Mouse (Mus musculus) T-helper 2 cell (primary cell): ENCODE data around the gene Lrrc1.

ENCODE experiments used
- in situ Hi-C: fragments of 300-600 bp; cut with MboI, MseI; formaldehyde crosslinking; loops from one replicate; pipeline ENCODE4 v1.15.1; 2025; ENCODE audit warnings: high pct_unique_total_duplicates

The Lrrc1 gene

DNA sequence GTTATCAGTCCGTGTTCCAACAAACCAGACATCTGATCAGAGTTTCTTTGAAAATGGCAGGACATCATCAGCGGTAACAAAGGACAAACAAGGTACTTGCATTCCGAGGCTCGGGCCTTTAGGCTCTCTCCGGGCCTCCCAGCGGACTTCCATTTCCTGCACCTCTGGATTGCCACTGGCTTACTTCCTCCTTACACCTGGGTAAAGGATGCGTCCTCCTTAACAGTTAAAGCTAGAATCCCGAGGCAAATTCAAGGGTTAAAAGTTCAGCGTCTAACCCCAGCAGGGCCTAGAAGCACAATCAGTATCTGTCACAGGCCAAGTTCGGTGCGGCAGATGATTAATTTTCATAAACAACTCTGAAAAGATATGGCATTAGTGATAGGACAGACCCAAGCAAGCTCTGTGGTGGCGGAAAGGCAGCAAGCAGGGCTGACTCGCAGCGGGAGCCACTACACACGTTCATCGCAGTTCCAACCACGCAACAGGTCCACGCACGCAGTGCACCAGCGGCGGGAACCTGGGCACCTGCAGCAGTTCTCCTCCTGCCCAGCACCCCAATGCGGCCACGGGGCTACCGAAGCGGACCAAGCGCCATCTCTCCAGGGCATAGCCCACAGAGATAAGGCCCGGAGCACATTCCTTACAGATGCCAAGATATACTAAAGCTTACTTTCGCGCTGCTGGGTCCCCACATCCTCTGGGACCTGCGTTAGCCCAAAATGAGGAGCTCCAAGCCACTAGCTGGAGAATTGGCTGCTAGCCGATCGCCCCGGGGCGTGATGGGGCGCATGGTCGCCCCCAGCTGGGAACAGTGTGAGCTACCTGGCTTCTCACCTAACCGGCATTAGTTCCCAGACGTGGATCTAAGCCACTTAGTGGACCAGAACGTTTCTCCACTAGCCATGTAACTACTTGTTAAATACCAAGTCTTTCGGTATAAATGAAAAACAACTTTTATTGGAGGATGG is 1.0 kb downstream of the Lrrc1 start:
- in situ Hi-C loops: loop anchor here (10.0 kb wide), 1 partner anchor 211 kb away; the partner anchor contains the start of gene Gclc

DNA sequence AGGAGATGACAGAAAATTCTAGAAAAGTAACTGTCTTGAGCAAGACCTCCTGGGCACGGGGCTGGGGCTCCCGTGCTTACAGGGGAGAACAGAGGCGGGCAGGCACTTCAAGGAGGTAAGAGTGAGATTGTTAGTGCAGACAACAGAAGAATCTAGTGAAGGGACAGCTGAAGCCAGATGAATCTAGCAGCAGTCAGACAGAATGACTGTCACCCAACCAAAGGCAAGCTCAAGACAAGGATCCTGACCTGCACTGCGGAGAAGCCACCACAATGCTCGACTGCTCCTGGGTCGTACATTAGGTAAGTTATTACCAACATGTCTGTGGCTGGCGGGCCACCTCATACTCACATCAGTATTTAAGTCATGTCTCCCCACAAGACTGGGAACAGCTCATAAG is 3.1 kb downstream of the Lrrc1 start:
- in situ Hi-C loops: loop anchor here (10.0 kb wide), 1 partner anchor 213 kb away; the partner anchor contains the start of gene Gclc

DNA sequence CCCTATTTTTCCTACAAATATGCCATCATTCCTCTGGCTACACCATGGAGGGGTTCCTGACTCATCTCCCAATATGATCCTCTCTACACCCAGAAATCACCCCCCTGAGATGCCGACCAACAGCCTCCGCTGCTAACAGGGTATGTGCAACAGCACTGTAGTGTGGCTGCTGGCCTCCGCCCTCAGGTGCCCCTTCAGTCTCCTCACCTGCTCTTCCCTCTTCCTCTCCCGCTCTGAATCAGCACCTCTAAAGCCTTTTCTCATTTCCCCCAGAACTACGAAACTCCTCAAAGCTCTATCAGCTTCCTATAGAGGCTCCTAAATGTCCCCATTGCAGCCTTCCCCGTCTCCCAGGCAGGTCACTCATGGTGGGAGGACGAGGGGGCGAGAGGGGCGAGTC is 5.4 kb downstream of the Lrrc1 start:
- in situ Hi-C loops: no loop called here

DNA sequence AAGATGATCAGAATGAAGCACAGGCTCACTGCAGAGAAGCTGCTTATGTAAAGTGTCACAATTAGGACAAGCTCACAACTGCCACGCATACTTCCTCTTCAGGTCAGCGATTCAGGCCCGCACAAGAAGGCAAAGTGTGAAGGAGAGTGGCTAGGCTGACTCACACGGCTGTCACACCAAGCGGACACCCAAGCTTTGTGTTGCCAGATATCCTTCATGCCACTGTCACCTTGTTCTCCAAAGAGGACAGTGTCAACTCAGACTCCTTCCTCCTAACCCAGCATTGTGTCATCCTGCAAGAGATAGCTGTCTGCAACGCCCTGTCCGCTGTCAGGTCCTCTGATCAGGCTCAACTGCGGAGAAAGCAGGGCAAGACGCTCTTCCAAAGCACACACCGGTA is 7.3 kb downstream of the Lrrc1 start:
- in situ Hi-C loops: no loop called here

DNA sequence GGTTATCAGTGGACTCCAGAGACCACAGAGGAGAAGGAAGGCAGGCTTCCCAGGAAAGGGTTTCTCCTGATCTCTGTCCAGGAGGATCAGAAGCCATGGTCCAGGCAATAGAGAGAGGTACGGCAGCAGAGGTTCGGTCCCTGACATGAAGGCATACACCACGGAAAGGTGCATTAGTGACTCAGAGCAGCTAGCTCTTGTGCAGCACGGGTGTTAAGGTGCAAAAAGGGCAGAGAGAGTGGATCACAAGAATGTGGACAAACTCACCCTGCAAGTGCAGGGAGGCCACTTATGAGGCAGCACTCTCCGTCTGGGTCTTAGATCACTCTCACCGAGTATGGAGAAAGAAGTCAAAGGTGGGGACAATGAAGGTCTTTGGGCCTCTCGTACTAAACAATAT is 7.8 kb downstream of the Lrrc1 start:
- in situ Hi-C loops: no loop called here

DNA sequence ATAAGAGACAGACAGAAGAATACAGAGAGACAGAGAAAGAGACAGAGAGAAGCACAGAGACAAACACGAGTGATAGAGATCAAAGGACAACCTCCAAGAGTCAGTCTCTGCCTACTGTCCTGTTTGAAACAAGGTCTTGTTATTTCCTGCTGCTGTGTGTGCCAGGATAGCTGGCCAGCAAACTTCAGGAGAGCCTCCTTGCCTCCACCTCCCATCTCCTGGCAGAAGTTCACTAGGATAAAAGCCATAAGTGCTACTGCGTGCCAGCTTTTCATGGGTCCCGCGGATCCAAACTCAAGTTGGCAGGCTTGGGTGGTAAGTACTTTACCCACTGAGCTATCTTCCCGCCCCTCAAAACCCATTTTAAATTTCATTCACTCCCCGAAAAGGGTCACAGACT is 8.4 kb downstream of the Lrrc1 start:
- in situ Hi-C loops: no loop called here

DNA sequence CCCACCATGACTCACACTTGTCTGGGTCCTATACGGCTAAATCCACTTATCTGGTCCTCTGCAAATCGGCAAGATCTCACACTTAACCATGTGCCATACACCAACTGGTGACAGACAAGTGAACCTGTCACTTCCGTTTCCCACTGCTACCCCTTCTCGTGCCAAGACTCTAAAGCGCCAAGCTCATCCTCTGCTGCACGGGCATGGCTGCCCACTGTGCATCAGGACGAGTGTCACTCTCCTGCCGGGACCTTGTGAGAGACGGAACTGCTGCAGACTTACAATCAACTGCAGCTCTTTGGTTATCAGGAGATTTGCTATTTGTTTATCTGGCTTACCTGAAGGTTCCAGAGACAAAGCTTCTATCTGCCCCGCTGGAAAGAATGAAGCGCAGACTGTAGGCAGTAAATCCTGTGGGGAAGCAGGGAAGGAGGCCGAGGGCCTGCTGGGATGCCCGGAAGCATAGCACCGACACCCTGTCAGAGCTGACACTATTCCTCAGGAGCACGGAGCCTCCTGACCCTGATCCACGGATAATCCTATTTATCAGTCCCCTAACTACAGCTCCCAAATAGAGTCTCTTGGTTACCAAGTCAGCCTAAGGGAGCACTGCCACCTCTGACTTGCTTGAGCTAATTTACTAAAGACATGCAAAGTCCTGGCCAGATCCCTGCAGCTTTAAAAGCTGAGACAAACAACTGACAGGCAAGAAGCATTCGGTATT is 9.5 kb downstream of the Lrrc1 start:
- in situ Hi-C loops: no loop called here

DNA sequence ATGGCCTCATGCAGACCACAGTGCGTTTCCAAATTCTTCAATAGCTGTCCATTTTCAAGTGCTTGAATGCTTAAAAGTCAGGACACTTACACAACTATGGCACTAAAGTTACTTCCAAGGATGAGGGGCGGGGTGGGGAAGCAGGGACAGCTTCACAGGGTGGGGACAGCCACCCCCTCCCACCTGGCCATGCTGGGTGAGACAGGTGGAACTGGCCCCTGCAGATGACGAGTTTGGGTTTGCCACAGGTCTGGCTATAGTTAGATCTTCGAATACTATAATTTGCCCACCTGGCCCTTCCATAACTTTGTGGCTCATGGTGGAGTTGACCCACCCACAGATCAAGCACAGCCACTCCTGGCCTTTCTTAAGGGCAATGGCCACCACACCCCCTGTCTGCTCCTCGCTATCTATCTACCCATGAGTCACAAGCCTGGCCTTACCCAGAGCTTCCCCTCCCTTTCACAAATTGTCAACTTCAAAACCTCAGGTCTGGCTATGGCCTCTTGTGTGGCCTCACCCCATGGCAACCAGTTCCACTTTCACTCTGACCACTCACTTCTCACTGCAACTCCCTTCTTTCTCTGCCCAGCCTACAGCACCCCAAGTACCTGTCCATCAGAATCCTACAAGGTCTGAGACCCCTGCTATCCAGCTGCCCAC is 16.2 kb downstream of the Lrrc1 start:
- in situ Hi-C loops: loop anchor here (10.0 kb wide), 1 partner anchor 1056 kb away; the partner anchor contains the start of gene Slc17a5

DNA sequence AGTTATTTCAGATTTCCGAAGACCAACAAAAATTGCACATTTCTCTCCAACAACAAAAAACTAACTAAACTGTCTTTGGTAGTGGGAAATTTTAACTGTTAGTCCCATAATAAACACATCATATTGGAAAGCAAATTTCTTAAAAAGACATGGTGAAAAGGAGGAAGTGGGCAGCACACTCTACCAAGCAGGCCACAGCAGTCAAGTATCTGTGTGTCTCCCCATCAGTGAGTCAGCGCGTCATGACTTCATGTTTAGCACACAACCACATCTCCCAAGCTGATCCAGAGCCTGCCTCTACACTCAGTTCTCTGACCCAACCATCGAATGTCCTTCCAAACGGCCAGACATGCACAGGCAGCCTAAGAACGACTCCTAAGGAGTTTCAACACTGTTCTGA is 17.5 kb downstream of the Lrrc1 start:
- in situ Hi-C loops: loop anchor here (10.0 kb wide), 1 partner anchor 1058 kb away; the partner anchor contains the start of gene Slc17a5

DNA sequence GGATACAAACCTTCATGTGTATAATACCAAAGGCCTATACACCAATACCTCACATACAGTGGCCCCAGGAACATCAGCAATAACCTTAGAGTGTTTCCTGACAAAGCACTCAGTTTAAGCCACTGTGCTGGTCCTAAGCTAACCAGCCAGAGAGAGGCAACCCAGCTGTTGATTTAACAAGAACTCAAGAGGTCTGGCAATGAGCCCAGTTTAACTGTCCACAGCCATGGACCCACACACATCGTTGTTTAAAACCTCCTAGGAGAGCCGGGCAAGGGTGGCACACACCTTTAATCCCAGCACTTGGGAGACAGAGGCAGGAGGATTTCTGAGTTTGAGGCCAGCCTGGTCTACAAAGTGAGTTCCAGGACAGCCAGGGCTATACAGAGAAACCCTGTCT is 18.0 kb downstream of the Lrrc1 start:
- in situ Hi-C loops: loop anchor here (10.0 kb wide), 1 partner anchor 1058 kb away; the partner anchor contains the start of gene Slc17a5

DNA sequence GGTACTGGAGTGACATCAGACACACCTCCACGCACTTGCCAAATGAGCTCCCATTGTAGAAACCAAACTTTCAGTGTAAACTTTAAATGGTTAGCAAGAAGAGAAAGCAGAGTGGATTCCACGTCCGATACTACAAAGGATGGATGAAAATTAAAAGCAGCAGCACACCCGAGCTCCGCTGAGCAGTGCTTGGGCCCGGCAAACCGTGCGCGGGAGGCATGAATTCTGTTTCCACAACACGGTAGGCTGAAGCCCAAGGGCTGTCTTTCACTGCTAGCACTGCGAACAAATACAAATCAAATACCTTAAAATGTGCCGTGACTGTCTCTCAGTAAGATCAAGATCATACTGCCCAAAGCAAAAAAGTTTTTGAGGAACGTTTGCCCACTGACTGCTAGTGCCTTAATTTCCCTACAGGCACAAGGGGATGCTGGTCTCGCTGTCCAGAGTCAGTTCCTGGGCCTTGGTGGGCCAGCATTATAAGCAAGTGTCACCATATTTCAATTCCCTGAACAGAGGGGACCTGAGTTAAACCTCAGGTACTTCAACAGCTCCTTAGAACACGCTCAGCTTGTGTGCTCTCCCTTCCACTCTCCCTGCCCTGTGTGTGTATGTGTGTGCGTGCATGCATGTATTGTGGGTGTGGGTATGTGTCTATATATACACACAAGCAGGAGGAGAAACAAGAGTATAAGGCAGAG is 18.9 kb downstream of the Lrrc1 start:
- in situ Hi-C loops: loop anchor here (10.0 kb wide), 1 partner anchor 1059 kb away; the partner anchor contains the start of gene Slc17a5

DNA sequence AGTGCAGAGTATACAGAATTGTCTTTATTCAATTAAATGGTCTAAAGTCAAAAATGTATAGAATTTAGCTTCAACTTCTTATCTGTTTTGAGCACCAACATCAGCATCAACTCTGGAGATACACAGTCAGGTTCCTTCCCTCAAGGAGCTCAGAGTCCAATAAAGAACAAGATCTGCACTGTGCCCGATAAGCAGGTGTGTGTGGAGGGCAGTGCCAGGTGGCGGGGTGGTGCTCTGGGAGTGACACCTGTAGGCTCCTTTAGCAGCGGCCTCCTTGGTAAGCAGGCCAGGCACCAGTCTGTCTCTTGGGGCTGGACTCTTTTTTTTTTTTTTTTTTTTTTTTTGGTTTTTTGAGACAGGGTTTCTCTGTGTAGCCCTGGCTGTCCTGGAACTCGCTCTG is 20.9 kb downstream of the Lrrc1 start:
- in situ Hi-C loops: loop anchor here (10.0 kb wide), 1 partner anchor 1061 kb away; the partner anchor contains the start of gene Slc17a5

DNA sequence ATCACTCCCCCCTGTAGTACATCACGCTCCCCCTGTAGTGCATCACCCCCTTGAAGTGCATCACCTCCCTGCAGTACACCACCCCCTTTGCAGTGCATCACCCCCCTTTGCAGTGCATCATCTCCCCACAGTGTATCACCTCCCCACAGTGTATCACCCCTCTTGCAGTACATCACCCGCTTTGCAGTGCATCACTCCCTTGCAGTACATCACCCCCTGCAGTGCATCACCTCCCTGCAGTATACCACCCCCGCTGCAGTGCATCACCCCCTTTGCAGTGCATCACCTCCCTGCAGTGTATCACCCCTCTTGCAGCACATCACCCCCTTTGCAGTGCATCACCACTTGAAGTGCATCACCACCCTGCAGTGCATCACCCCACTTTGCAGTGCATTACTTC is 22.2 kb downstream of the Lrrc1 start:
- in situ Hi-C loops: loop anchor here (10.0 kb wide), 1 partner anchor 1062 kb away; the partner anchor contains the start of gene Slc17a5

DNA sequence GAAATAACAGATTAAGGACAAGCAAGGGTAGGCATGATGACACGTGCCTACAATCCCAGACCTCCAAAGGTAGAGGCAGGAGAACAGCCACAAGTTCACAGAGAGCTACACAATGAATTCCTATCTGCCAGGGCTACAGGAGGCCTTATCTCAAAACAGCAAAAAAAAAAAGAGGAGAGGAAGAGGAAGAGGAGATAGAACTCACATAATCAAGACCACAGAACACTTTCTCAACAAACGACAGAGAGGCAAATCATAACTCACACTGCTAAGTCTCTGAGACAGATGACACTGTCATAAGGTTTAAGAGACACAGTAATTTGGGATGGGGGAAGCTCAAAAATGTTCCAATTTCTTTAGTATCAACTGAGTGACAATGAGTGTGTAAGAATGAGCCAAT is 25.5 kb downstream of the Lrrc1 start:
- in situ Hi-C loops: no loop called here

DNA sequence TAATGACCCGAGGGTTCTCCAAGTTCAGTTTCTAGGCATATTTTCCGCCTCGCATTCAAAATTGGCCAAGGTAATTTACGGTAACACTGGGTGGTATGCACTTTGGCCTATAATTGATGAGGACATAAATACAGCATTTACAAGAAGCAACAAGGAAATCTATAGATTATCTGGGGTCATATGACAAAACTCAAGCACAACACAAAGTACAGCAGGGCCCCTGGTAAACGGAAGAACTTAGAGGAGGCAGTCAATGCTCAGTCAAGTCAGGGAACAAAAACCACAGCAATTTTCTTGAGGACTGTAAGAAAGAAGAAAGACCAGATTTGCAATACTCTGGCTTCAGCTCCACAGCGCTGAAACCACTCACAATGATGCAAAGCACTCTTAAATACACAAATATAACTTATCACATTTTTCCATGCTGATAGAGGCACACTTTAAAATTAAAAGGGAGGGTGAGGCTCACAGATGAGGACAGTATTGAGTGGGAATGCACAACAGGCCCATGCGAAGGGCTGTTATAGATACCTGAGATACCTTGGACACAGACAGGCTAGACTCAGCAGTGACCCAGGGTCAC is 27.8 kb downstream of the Lrrc1 start:
- in situ Hi-C loops: no loop called here

DNA sequence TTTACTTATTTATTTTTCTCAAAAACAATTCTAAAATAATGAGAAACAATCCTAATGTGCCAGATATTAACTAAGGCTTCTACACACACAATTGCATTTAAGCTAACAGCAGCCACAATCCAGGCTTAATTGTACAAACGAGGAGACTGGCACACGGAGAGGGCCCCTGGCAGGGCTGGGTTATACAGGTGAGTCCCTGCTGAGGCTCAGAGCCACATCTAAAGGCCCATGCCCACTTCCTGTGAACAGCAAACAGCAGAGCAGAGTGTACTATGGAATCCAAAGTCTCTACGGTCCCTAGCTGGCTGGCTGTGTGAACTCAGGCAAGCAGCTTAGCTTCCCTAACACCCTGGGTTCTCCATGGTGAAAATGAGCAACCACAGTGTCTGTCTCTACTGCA is 30.8 kb downstream of the Lrrc1 start:
- in situ Hi-C loops: no loop called here

DNA sequence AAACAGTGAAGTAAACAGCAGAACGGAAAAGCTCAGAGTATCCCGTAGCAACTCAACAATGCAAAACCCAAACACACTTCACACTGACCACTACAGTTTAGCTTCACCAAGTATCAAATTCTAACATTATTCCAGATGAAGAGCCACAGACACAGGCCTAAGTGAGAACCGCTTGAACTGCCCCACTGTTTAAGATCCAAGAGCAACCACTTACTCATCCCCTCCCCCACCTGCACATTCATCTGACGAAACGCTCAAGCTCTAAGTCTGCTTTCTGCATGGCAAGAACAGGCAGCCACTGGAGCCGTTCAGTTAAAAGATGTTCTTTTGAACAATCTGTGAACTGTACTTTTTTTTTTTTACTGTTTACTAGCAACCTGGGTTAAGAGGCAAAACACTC is 32.5 kb downstream of the Lrrc1 start:
- in situ Hi-C loops: no loop called here

DNA sequence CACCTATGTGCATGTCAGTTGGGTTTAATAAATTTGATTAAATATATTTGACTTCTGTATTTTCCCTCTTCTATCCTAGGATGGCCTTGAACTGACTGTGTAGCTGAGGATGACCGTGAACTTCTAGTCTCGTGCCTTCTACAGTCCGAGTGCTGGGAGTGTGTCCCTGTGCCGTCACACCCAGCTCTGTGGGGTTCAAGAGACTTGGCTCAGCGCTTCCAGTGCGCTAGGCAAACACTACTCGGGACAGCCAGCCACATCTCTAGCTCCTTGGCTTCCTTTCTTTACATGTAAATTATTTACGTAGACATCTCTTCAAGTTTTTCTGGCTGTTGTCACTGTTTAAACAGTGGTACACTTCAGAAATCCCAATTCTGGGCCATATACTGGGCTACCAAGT is 34.1 kb downstream of the Lrrc1 start:
- in situ Hi-C loops: no loop called here

DNA sequence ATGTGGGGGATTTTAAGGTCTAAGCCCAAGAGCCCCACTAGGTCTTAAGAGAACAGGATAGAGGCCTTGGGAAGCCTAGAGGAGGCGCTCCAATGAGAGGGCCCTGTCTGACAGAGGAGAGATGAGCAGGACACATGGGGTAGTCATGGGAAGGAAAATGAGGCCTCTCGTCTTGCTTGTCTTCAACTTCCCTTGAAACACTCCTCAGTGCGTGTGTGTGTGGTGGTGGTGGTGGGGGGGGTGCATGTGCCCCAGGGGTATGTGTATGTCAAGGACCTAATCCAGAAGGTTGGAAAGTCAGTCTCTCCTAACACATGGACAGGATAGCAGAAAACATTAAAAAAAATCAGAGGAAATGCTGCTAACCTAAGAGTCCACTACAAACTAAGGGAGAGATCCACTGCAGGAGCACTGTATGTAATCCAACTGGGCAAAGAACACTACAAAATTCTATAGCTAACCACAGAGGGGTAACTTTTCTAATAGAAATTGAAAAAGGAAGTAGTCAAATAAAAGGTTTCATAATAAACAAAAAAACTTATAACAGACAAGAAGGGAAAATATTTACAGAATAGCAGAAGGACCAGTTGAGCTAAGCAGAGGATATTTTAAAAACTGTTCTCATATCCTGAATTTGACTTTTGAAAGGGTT is 36.8 kb downstream of the Lrrc1 start:
- in situ Hi-C loops: no loop called here
